In genomic region chr10:84963726-84964125, GRCm38 (mm10) we compare ENCODE assay signal across 11 mouse cellular contexts. TPM values are rescaled to one million over a fixed set of nuclear protein-coding genes. Genes with fewer than 3 reads are reported as not detected.
DNase-seq lines count a peak whose midpoint lies in the region; ATAC-seq and TF ChIP-seq lines count a peak whose summit lies in the region.
"Had no signal": no experiment of that assay in that cellular context is flagged by ENCODE, and none has a peak within 500 bp of the region (broad histone marks: within the 10 kb centered on the region; RNA-seq: fewer than 3 reads in every experiment).

No protein-coding gene starts in this region.

- TF ChIP-seq CTCF in cerebellum, adult 2 months (IDR thresholded peaks at IDR 0.05; ENCODE audit: borderline replicate concordance, insufficient read depth, low read depth, low read length): no peak

- 33% methylated on average over 3 of the region's 3 CpGs for WGBS in forebrain, embryonic 15.5 days
- 89% methylated on average over 3 of the region's 3 CpGs for WGBS in forebrain, embryonic 10.5 days
- WGBS in cerebellum, adult 2 months: 5% methylated on average over 3 of the region's 3 CpGs
- 57% methylated on average over 3 of the region's 3 CpGs for WGBS in midbrain, embryonic 15.5 days
- WGBS in liver, embryonic 12.5 days (ENCODE audit: insufficient replicate concordance): 82% methylated on average over 3 of the region's 3 CpGs

- H3K9ac ChIP-seq in forebrain, embryonic 15.5 days (replicated peaks): no peak overlapping the region
- H3K9ac ChIP-seq in midbrain, embryonic 15.5 days: no peak overlapping the region
- H3K9ac ChIP-seq in liver, embryonic 12.5 days: no peak overlapping the region
- H3K9ac ChIP-seq: lung, embryonic 14.5 days had no signal

- DNase-seq in forebrain, embryonic 10.5 days (ENCODE audit: extremely low spot score, low spot score): no peak
- DNase-seq in cerebellum, adult 2 months: peak; percentile 77 to 91
- DNase-seq in layer of hippocampus, adult 11-12 months (ENCODE audit: low spot score): peak; percentile 87
- DNase-seq in kidney, adult 8-10 months: no peak
- no peak for DNase-seq in adrenal gland, adult (ENCODE audit: inconsistent age in 2 of 2, low spot score in 1 of 2)
- DNase-seq: lung, embryonic 14.5 days; thymus, postnatal 36 days had no signal

- ATAC-seq in forebrain, embryonic 15.5 days (replicated peaks): peak; percentile 85
- ATAC-seq in midbrain, embryonic 15.5 days (replicated peaks): no peak
- ATAC-seq in liver, embryonic 12.5 days: no peak

- no peaks in the 10 kb centered on the region for H3K27me3 ChIP-seq in forebrain, embryonic 15.5 days
- no peaks in the 10 kb centered on the region for H3K27me3 ChIP-seq in forebrain, embryonic 10.5 days (ENCODE audit: poor library complexity, severe bottlenecking)
- no peaks in the 10 kb centered on the region for H3K27me3 ChIP-seq in cerebellum, adult 2 months (ENCODE audit: control insufficient read depth, insufficient read depth, low read length)
- H3K27me3 ChIP-seq in midbrain, embryonic 15.5 days (replicated peaks): no peaks in the 10 kb centered on the region
- H3K27me3 ChIP-seq in liver, embryonic 12.5 days (replicated peaks): no peaks in the 10 kb centered on the region

- H3K4me1 ChIP-seq in forebrain, embryonic 15.5 days: peaks cover 34% of the 10 kb centered on the region
- H3K4me1 ChIP-seq in forebrain, embryonic 10.5 days: peaks cover 33% of the 10 kb centered on the region
- peaks cover 16% of the 10 kb centered on the region for H3K4me1 ChIP-seq in cerebellum, adult 2 months (ENCODE audit: control insufficient read depth, insufficient read depth, low read length)
- peaks cover 27% of the 10 kb centered on the region for H3K4me1 ChIP-seq in midbrain, embryonic 15.5 days
- H3K4me1 ChIP-seq in liver, embryonic 12.5 days: peaks cover 18% of the 10 kb centered on the region; the same call in 1 of the 2 replicates

- TF ChIP-seq POLR2A in cerebellum, adult 2 months (IDR thresholded peaks at IDR 0.05; ENCODE audit: borderline replicate concordance, insufficient read depth, low read length): no peak

- peaks cover 4% of the 10 kb centered on the region; the same call in 1 of the 2 replicates for H3K36me3 ChIP-seq in forebrain, embryonic 15.5 days
- H3K36me3 ChIP-seq in forebrain, embryonic 10.5 days (replicated peaks): peaks cover 49% of the 10 kb centered on the region
- H3K36me3 ChIP-seq in midbrain, embryonic 15.5 days (replicated peaks): no peaks in the 10 kb centered on the region; the same call in 1 of the 2 replicates
- H3K36me3 ChIP-seq in liver, embryonic 12.5 days: peaks cover 40% of the 10 kb centered on the region

- no peak overlapping the region for H3K4me3 ChIP-seq in forebrain, embryonic 15.5 days
- no peak overlapping the region for H3K4me3 ChIP-seq in forebrain, embryonic 10.5 days
- H3K4me3 ChIP-seq in cerebellum, adult 2 months (replicated peaks; ENCODE audit: insufficient read depth, low read depth, low read length): no peak overlapping the region
- no peak overlapping the region for H3K4me3 ChIP-seq in midbrain, embryonic 15.5 days
- H3K4me3 ChIP-seq in liver, embryonic 12.5 days: no peak overlapping the region
- H3K4me3 ChIP-seq: erythroblast, embryonic 14.5 days had no signal

- H3K9me3 ChIP-seq in forebrain, embryonic 15.5 days: no peaks in the 10 kb centered on the region
- H3K9me3 ChIP-seq in forebrain, embryonic 10.5 days: no peaks in the 10 kb centered on the region
- H3K9me3 ChIP-seq in midbrain, embryonic 15.5 days: no peaks in the 10 kb centered on the region
- no peaks in the 10 kb centered on the region for H3K9me3 ChIP-seq in liver, embryonic 12.5 days (replicated peaks)

- no peak overlapping the region for H3K4me2 ChIP-seq in forebrain, embryonic 15.5 days (replicated peaks)
- H3K4me2 ChIP-seq in midbrain, embryonic 15.5 days: no peak overlapping the region
- no peak overlapping the region for H3K4me2 ChIP-seq in liver, embryonic 12.5 days
- H3K4me2 ChIP-seq: lung, embryonic 14.5 days had no signal

- peak overlapping the region; percentile 60 for H3K27ac ChIP-seq in forebrain, embryonic 15.5 days (replicated peaks)
- H3K27ac ChIP-seq in forebrain, embryonic 10.5 days: no peak overlapping the region
- H3K27ac ChIP-seq in cerebellum, adult 2 months (ENCODE audit: insufficient read depth, low read length): peak overlapping the region; percentile 78; the same call in 1 of the 2 replicates
- peak overlapping the region; percentile 30; the same call in 1 of the 2 replicates for H3K27ac ChIP-seq in midbrain, embryonic 15.5 days
- H3K27ac ChIP-seq in liver, embryonic 12.5 days: no peak overlapping the region

RNA-seq across cellular contexts. Expression of gene Ric8b, which starts 46.3 kb away (rescaled TPM):
- polyA plus RNA-seq in forebrain, embryonic 15.5 days (2015; fragmentation: Nextera tagmentation; extraction: Ambion mirVana): 40.5 and 43.6 TPM in 2 replicates
- polyA plus RNA-seq in forebrain, embryonic 10.5 days (2016; fragmentation: Nextera tagmentation; extraction: Ambion mirVana): 25.3 and 27.8 TPM in 2 replicates
- polyA plus RNA-seq in cerebellum, adult 2 months (2012; rRNA removed): 41.5 and 43.3 TPM in 2 replicates
- 48.3 and 51.8 TPM in 2 replicates for polyA plus RNA-seq in midbrain, embryonic 15.5 days (2015; fragmentation: Nextera tagmentation; extraction: Ambion mirVana)
- 6.6 and 6.9 TPM in 2 replicates for polyA plus RNA-seq in liver, embryonic 12.5 days (2016; fragmentation: Nextera tagmentation; extraction: Ambion mirVana)

Comparison
In these comparisons a context has a peak if more than half of its experiments do, and no peak if none do; other contexts are left out.
1. H3K27ac ChIP-seq: peak in forebrain, embryonic 15.5 days (single experiment), cerebellum, adult 2 months (single experiment) and midbrain, embryonic 15.5 days (single experiment); none in forebrain, embryonic 10.5 days (single experiment) and liver, embryonic 12.5 days (single experiment).
2. DNase-seq: peak in cerebellum, adult 2 months (2 of 2) and layer of hippocampus, adult 11-12 months (single experiment); none in forebrain, embryonic 10.5 days (single experiment), kidney, adult 8-10 months (0 of 2) and adrenal gland, adult (0 of 2).